Mouse (Mus musculus): Measurements from ENCODE around the gene P4hb. TPM values are rescaled to one million over a fixed set of nuclear protein-coding genes. Genes with fewer than 3 reads are reported as not detected.
A peak's percentile ranks its signal among the peaks of the same experiment; 100 is the strongest.

The P4hb gene
- polyA plus RNA-seq, 1 experiment from 2014 or later = 492 TPM

GRCm38 (mm10) chr11:120576365-120576981 is 3.4 kb upstream of the P4hb start:
- ATAC-seq (ENCODE audit: low FRiP score) (no peak), DNase-seq (ENCODE audit: low spot score, missing footprints) (no peak)
- Histone ChIP-seq H3K9me3 (ENCODE audit: control insufficient read depth, low read length) (no peaks in the 10 kb centered on the region), H3K4me2 (no peak overlapping the region), H3K4me3 (ENCODE audit: low read depth, low read length) (no peak overlapping the region), H3K27ac (ENCODE audit: low read depth, low read length) (no peak overlapping the region), H3K36me3 (ENCODE audit: control insufficient read depth, insufficient read depth, low read length) (peaks cover 22% of the 10 kb centered on the region), H3K27me3 (ENCODE audit: control insufficient read depth, insufficient read depth, low read length) (no peaks in the 10 kb centered on the region), H3K9ac (ENCODE audit: low read length) (no peak overlapping the region), H3K4me1 (ENCODE audit: control insufficient read depth, insufficient read depth, low read length) (peaks cover 23% of the 10 kb centered on the region)
- 88% methylated on average over 3 of the region's 3 CpGs for WGBS

- no peaks in the 10 kb centered on the region for H3K27me3 ChIP-seq (ENCODE audit: control insufficient read depth, insufficient read depth, low read length)
- DNase-seq (ENCODE audit: low spot score, missing footprints) (no peak), ATAC-seq (ENCODE audit: low FRiP score) (no peak)
- H3K4me2 ChIP-seq = no peak overlapping the region
- peaks cover 27% of the 10 kb centered on the region for H3K4me1 ChIP-seq (ENCODE audit: control insufficient read depth, insufficient read depth, low read length)
- no peak overlapping the region for H3K4me3 ChIP-seq (ENCODE audit: low read depth, low read length)
- no peak overlapping the region for H3K9ac ChIP-seq (ENCODE audit: low read length)
- H3K36me3 ChIP-seq (ENCODE audit: control insufficient read depth, insufficient read depth, low read length) = peaks cover 23% of the 10 kb centered on the region
- H3K27ac ChIP-seq (ENCODE audit: low read depth, low read length) = no peak overlapping the region
- no peaks in the 10 kb centered on the region for H3K9me3 ChIP-seq (ENCODE audit: control insufficient read depth, low read length)
Observed at GRCm38 (mm10) chr11:120575940-120576339, 2.9 kb upstream of the P4hb start.

- no peak overlapping the region for H3K9ac ChIP-seq (ENCODE audit: low read length)
- peaks cover 20% of the 10 kb centered on the region for H3K4me1 ChIP-seq (ENCODE audit: control insufficient read depth, insufficient read depth, low read length)
- H3K9me3 ChIP-seq (ENCODE audit: control insufficient read depth, low read length) = no peaks in the 10 kb centered on the region
- DNase-seq (ENCODE audit: low spot score, missing footprints) (no peak), ATAC-seq (ENCODE audit: low FRiP score) (no peak)
- no peak overlapping the region for H3K27ac ChIP-seq (ENCODE audit: low read depth, low read length)
- peaks cover 30% of the 10 kb centered on the region for H3K36me3 ChIP-seq (ENCODE audit: control insufficient read depth, insufficient read depth, low read length)
- no peaks in the 10 kb centered on the region for H3K27me3 ChIP-seq (ENCODE audit: control insufficient read depth, insufficient read depth, low read length)
- WGBS = 80% methylated on average over 2 of the region's 2 CpGs
- no peak overlapping the region for H3K4me3 ChIP-seq (ENCODE audit: low read depth, low read length)
- H3K4me2 ChIP-seq = no peak overlapping the region
Observed at GRCm38 (mm10) chr11:120575046-120575445, 2.0 kb upstream of the P4hb start.

- peak overlapping the region; percentile 96; the same call in 1 of the 2 replicates for H3K9ac ChIP-seq (ENCODE audit: low read length)
- peak overlapping the region; percentile 57 for H3K4me2 ChIP-seq
- H3K27ac ChIP-seq (ENCODE audit: low read depth, low read length) = no peak overlapping the region
- WGBS = 50% methylated on average over 5 of the region's 5 CpGs
- no peaks in the 10 kb centered on the region for H3K27me3 ChIP-seq (ENCODE audit: control insufficient read depth, insufficient read depth, low read length)
- ATAC-seq (ENCODE audit: low FRiP score) (no peak), DNase-seq (ENCODE audit: low spot score, missing footprints) (no peak)
- peaks cover 29% of the 10 kb centered on the region for H3K36me3 ChIP-seq (ENCODE audit: control insufficient read depth, insufficient read depth, low read length)
- H3K9me3 ChIP-seq (ENCODE audit: control insufficient read depth, low read length) = no peaks in the 10 kb centered on the region
- H3K4me1 ChIP-seq (ENCODE audit: control insufficient read depth, insufficient read depth, low read length) = peaks cover 12% of the 10 kb centered on the region
- peak overlapping the region; percentile 97 for H3K4me3 ChIP-seq (ENCODE audit: low read depth, low read length)
Observed at GRCm38 (mm10) chr11:120574278-120574600, 1.2 kb upstream of the P4hb start.

DNA sequence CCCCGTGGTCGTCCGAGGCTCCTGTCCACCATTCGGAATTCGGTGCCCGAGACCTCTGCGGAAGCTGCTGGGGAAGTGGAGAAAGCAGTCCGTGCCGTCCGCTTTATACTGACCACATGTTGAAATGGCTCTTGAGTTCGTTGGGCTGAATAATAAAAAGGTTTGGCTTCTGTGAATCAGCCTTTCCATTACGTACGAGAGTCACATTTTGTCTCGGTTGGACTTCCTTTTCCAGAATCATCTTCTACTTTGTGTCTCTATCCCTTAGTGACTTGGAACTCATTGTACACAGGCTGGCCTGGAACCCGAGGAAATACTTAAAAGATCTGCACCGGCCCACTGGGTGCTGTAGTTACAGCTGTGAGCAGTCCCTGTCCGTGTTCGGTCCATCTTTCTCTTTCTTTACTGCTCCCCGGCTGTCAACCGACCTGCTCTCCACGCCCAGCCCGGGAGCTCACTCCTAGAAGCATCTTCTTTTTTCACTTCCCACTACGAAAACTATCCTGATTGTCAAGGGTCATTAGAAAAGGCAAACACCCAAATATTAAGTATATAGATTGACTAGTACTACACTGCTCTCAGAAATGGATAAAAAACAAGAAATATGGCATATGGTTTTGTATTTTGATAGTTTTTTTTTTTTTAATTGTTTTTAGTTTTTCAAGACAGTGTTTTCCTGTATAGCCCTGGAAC is 678 bp upstream of the P4hb start:
- Histone ChIP-seq H3K4me1 (ENCODE audit: control insufficient read depth, insufficient read depth, low read length) (peaks cover 12% of the 10 kb centered on the region), H3K4me2 (peak overlapping the region; percentile 57), H3K27me3 (ENCODE audit: control insufficient read depth, insufficient read depth, low read length) (no peaks in the 10 kb centered on the region), H3K9me3 (ENCODE audit: control insufficient read depth, low read length) (no peaks in the 10 kb centered on the region), H3K27ac (ENCODE audit: low read depth, low read length) (peak overlapping the region; percentile 89), H3K4me3 (ENCODE audit: low read depth, low read length) (peak overlapping the region; percentile 97), H3K36me3 (ENCODE audit: control insufficient read depth, insufficient read depth, low read length) (peaks cover 24% of the 10 kb centered on the region), H3K9ac (ENCODE audit: low read length) (peak overlapping the region; percentile 96)
- DNase-seq (ENCODE audit: low spot score, missing footprints) (no peak), ATAC-seq (ENCODE audit: low FRiP score) (peak; percentile 33; the same call in 1 of the 2 replicates)
- WGBS = under 1% methylated on average over 23 of the region's 23 CpGs

DNA sequence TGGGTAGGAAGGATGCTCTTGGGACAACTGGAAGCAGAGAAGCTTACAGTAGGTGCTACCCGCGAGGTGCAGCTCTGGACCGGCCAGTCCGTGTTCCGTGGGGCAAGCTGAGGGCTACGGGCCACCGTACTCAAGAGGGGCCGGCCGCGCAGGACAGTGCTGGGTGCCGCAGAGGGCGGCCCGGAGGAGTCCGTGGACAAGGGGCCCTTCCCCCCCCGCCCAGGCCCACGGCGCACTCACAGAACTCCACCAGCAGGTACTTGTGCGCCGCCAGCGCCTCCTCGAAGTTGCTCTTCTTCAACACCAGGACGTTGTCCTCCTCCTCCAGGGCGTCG is 669 bp downstream of the P4hb start:
- Histone ChIP-seq H3K4me1 (ENCODE audit: control insufficient read depth, insufficient read depth, low read length) (peaks cover 12% of the 10 kb centered on the region), H3K27me3 (ENCODE audit: control insufficient read depth, insufficient read depth, low read length) (no peaks in the 10 kb centered on the region), H3K27ac (ENCODE audit: low read depth, low read length) (peak overlapping the region; percentile 89), H3K4me3 (ENCODE audit: low read depth, low read length) (peak overlapping the region; percentile 97), H3K4me2 (peak overlapping the region; percentile 57), H3K9me3 (ENCODE audit: control insufficient read depth, low read length) (no peaks in the 10 kb centered on the region), H3K36me3 (ENCODE audit: control insufficient read depth, insufficient read depth, low read length) (peaks cover 23% of the 10 kb centered on the region), H3K9ac (ENCODE audit: low read length) (peak overlapping the region; percentile 96)
- ATAC-seq (ENCODE audit: low FRiP score) (peak; percentile 54), DNase-seq (ENCODE audit: low spot score, missing footprints) (no peak)
- under 1% methylated on average over 21 of the region's 24 CpGs for WGBS

GRCm38 (mm10) chr11:120571754-120572416 is 1.2 kb downstream of the P4hb start:
- Histone ChIP-seq H3K4me2 (peak overlapping the region; percentile 57), H3K4me1 (ENCODE audit: control insufficient read depth, insufficient read depth, low read length) (peaks cover 12% of the 10 kb centered on the region), H3K36me3 (ENCODE audit: control insufficient read depth, insufficient read depth, low read length) (peaks cover 23% of the 10 kb centered on the region), H3K4me3 (ENCODE audit: low read depth, low read length) (peak overlapping the region; percentile 97), H3K9ac (ENCODE audit: low read length) (peak overlapping the region; percentile 96), H3K9me3 (ENCODE audit: control insufficient read depth, low read length) (no peaks in the 10 kb centered on the region), H3K27ac (ENCODE audit: low read depth, low read length) (peak overlapping the region; percentile 89; the same call in 1 of the 2 replicates), H3K27me3 (ENCODE audit: control insufficient read depth, insufficient read depth, low read length) (no peaks in the 10 kb centered on the region)
- ATAC-seq (ENCODE audit: low FRiP score) (no peak), DNase-seq (ENCODE audit: low spot score, missing footprints) (peak; percentile 88)
- WGBS = 21% methylated on average over 11 of the region's 11 CpGs

DNA sequence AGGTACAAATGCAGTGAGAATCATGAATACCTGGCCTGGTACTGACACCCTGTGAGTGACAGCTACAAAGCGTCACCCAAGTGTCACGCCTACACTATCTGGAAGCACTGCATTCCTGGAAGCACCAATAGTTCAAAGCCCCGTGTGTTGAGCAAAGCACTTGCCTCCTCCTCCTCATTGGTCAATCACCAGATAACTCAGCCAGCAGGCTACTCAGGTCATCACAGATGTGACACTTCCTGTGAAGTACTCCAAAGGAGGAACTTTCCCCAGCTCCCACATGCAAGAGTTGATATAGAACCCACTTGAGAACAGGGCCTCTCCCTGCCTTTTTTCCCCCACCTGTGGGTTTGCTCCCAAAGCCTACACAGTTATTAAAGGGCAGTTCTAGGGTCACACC is 1.9 kb downstream of the P4hb start:
- DNase-seq (ENCODE audit: low spot score, missing footprints) = no peak
- Histone ChIP-seq H3K4me1 (ENCODE audit: control insufficient read depth, insufficient read depth, low read length) (peaks cover 12% of the 10 kb centered on the region), H3K27me3 (ENCODE audit: control insufficient read depth, insufficient read depth, low read length) (no peaks in the 10 kb centered on the region), H3K9me3 (ENCODE audit: control insufficient read depth, low read length) (no peaks in the 10 kb centered on the region), H3K9ac (ENCODE audit: low read length) (no peak overlapping the region), H3K4me3 (ENCODE audit: low read depth, low read length) (peak overlapping the region; percentile 97), H3K4me2 (peak overlapping the region; percentile 57), H3K27ac (ENCODE audit: low read depth, low read length) (no peak overlapping the region), H3K36me3 (ENCODE audit: control insufficient read depth, insufficient read depth, low read length) (peaks cover 29% of the 10 kb centered on the region)
- 81% methylated on average over 3 of the region's 3 CpGs for WGBS
- no peak for ATAC-seq (ENCODE audit: low FRiP score)

GRCm38 (mm10) chr11:120568324-120568723 is 4.7 kb downstream of the P4hb start:
- no peak for ATAC-seq (ENCODE audit: low FRiP score)
- Histone ChIP-seq H3K36me3 (ENCODE audit: control insufficient read depth, insufficient read depth, low read length) (peaks cover 38% of the 10 kb centered on the region), H3K27me3 (ENCODE audit: control insufficient read depth, insufficient read depth, low read length) (no peaks in the 10 kb centered on the region), H3K4me1 (ENCODE audit: control insufficient read depth, insufficient read depth, low read length) (peaks cover 9% of the 10 kb centered on the region), H3K4me3 (ENCODE audit: low read depth, low read length) (no peak overlapping the region), H3K9ac (ENCODE audit: low read length) (no peak overlapping the region), H3K4me2 (no peak overlapping the region), H3K27ac (ENCODE audit: low read depth, low read length) (no peak overlapping the region), H3K9me3 (ENCODE audit: control insufficient read depth, low read length) (no peaks in the 10 kb centered on the region)
- no peak for DNase-seq (ENCODE audit: low spot score, missing footprints)
- 96% methylated on average over 6 of the region's 6 CpGs for WGBS
